Mouse (Mus musculus): ENCODE measurements at regions not wholly inside any gene's neighbourhood (a gene's known extent, or its start where the extent isn't known, plus 50 kb on each side); places are given as distances from the start of the nearest gene placed in this dataset.

DNA sequence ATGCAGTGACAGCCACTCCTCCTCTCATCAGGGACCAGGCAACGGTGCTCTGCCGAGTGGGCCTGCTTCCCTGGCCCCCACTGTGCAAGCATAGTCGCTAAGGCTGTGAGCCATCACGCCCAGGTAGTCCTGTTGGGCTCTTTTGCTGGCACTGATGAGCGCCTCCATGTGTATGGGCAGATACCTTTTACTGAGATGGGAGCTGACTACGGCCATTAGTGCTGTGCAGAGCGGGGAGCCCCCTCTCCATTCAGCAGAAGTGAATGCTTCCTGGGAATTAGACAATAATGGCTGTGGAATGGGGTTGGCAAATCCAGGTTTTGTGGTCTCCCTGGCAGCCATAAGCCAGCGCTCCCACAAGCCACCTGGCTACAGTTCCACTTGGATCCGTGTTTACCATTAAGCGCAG is 206.7 kb upstream of the Tshz3 start:
- Histone ChIP-seq H3K4me3 (ENCODE audit: insufficient read depth, low read length) (no peak overlapping the region), H3K4me1 (ENCODE audit: control insufficient read depth, insufficient read depth, low read length) (no peaks in the 10 kb centered on the region), H3K27ac (ENCODE audit: insufficient read depth, low read length) (no peak overlapping the region)
- no peak for TF ChIP-seq CTCF (IDR thresholded peaks at IDR 0.05; ENCODE audit: borderline replicate concordance, insufficient read depth, low read length)
- TF ChIP-seq POLR2A (IDR thresholded peaks at IDR 0.05; ENCODE audit: low read depth, low read length): no peak

DNA sequence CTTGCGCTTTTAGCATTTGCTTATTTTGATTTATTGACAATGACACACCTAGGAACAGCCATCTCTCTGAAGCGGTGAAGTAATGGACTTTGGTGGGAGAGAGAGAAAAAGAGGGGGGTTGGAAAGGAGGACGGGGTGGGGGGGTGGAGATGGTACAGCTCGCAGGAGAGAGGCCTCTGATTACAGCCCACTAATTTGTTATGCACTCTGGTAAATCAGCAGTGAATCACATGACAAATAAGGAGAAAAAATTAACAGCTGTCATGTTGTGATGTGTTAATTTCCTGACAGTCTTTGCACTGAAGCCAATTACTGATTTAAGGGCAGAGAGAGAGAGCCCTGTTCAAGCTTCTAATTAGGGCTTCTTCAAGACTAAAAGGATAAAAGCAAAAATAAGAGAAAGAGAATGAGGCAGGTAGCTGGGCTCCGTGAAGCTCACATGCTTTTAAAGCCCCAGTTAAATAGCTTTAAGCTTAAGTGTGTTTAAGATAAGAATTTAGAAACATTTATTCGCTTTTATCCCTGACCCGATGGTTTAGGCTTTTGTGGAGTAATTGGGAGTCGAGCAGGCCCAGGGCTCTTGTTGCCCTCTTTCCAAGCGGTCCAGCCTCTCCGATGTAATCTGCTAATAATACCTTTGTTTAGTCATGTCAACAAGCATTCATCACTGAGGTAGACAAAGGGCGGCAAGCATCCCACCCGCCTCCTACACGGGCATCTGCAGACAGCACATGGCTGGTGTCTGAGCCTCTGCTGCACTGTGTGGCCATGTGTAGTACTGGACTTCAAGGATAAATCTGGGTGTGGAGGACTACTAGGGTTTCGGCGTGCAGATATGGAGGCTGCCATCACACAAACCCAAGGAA is 193.7 kb upstream of the Tshz3 start:
- no peak for TF ChIP-seq CTCF (IDR thresholded peaks at IDR 0.05; ENCODE audit: borderline replicate concordance, insufficient read depth, low read length)
- TF ChIP-seq POLR2A (IDR thresholded peaks at IDR 0.05; ENCODE audit: low read depth, low read length): no peak
- H3K4me3 ChIP-seq (ENCODE audit: insufficient read depth, low read length): no peak overlapping the region
- no peak overlapping the region for H3K27ac ChIP-seq (ENCODE audit: insufficient read depth, low read length)
- no peaks in the 10 kb centered on the region for H3K4me1 ChIP-seq (ENCODE audit: control insufficient read depth, insufficient read depth, low read length)

DNA sequence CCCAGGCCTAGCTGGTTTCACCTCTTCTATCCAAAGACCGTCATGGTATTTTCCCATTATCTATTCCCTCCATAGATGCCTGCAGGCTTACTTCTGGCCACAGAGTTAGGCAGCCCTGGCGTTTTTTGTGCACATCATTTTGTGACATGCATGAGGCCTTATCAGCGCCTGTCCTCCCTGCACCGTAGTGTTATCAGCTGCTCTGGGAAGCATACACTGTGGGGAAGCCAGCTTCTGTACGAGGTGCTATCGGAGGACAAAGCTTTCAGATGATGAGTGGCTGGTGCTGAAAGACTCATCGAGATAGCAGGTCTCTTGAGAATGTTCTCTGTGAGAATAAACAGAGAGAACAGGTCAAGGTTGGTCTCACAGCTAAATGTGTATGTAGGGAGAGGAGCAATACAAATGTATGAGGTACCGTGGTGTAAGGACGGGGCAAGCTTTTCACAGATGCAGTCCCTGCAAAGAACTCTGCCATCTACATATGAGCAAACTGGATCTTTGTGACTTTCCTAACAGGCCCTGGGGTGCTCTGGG is 190.0 kb upstream of the Tshz3 start:
- H3K4me1 ChIP-seq (ENCODE audit: control insufficient read depth, insufficient read depth, low read length): no peaks in the 10 kb centered on the region
- H3K27ac ChIP-seq (ENCODE audit: insufficient read depth, low read length): no peak overlapping the region
- H3K4me3 ChIP-seq (ENCODE audit: insufficient read depth, low read length): no peak overlapping the region
- TF ChIP-seq CTCF (IDR thresholded peaks at IDR 0.05; ENCODE audit: borderline replicate concordance, insufficient read depth, low read length) (no peak), POLR2A (IDR thresholded peaks at IDR 0.05; ENCODE audit: low read depth, low read length) (no peak)

DNA sequence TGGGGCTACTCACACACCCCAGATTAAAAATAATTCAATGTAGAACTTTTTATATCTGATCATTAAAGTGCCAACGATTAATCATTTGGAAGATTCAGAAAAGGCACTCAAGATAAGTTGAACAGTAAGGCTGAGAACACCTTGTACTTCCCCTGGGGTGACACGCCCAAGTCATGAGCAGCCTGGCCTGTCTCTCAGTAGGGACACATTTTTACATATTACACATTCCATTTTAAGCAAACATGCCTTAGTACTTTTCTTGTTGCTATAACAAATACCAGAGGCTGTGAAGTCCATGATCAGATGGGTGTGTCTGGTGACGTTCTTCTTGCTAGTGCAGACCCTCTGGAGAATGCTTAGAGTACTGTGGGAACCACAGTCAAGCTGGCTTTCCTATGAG is 184.2 kb upstream of the Tshz3 start:
- Histone ChIP-seq H3K27ac (ENCODE audit: insufficient read depth, low read length) (no peak overlapping the region), H3K4me3 (ENCODE audit: insufficient read depth, low read length) (no peak overlapping the region), H3K4me1 (ENCODE audit: control insufficient read depth, insufficient read depth, low read length) (no peaks in the 10 kb centered on the region)
- TF ChIP-seq POLR2A (IDR thresholded peaks at IDR 0.05; ENCODE audit: low read depth, low read length) (no peak), CTCF (IDR thresholded peaks at IDR 0.05; ENCODE audit: borderline replicate concordance, insufficient read depth, low read length) (no peak)

DNA sequence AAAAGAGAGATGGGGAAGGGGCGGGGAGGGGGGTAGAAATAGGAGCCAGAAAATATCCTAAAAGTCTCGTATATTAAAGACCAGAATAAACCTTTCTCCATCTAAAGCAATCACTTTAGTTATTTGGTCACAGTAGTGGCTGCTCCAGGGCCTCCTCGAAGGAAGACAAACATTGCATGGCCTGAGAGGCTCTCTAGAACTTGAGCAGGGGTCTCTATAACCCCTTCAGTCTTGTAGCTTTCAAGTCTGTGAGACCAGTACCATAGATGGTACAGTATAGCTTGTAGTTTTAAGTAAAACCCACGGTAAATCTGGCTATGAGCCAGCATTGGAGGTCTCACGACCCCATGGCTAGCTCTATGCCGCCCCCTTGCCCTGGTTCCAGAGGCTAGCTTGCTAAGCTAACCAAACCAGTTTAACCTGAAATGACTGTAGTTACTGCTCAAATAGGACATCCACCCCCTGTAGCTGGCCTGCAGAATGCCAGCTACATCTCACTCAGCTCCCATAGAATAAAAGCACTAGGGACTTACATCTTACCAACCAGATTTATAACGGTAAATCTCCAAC is 181.7 kb upstream of the Tshz3 start:
- Histone ChIP-seq H3K4me3 (ENCODE audit: insufficient read depth, low read length) (no peak overlapping the region), H3K27ac (ENCODE audit: insufficient read depth, low read length) (no peak overlapping the region), H3K4me1 (ENCODE audit: control insufficient read depth, insufficient read depth, low read length) (no peaks in the 10 kb centered on the region)
- TF ChIP-seq POLR2A (IDR thresholded peaks at IDR 0.05; ENCODE audit: low read depth, low read length): no peak
- TF ChIP-seq CTCF (IDR thresholded peaks at IDR 0.05; ENCODE audit: borderline replicate concordance, insufficient read depth, low read length): no peak

DNA sequence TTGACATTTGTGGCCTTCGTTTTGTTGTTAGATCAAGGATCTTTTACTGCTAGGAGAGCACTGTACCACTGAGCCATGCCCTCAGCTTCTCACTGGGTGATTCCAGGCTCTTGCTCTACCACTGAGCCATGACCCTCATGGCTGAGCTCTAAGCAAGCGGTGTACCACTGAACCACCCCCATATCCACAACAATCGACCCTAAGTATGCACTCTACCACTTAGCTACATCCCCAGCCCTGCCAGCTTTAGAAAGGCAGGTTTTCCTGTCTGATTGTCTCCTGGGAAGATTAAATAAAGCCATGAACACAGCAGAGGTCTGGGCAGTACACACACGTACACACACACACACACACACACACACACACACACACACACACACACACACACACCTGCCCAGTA is 178.9 kb upstream of the Tshz3 start:
- no peak overlapping the region for H3K27ac ChIP-seq (ENCODE audit: insufficient read depth, low read length)
- no peaks in the 10 kb centered on the region for H3K4me1 ChIP-seq (ENCODE audit: control insufficient read depth, insufficient read depth, low read length)
- TF ChIP-seq POLR2A (IDR thresholded peaks at IDR 0.05; ENCODE audit: low read depth, low read length) (no peak), CTCF (IDR thresholded peaks at IDR 0.05; ENCODE audit: borderline replicate concordance, insufficient read depth, low read length) (no peak)
- no peak overlapping the region for H3K4me3 ChIP-seq (ENCODE audit: insufficient read depth, low read length)

DNA sequence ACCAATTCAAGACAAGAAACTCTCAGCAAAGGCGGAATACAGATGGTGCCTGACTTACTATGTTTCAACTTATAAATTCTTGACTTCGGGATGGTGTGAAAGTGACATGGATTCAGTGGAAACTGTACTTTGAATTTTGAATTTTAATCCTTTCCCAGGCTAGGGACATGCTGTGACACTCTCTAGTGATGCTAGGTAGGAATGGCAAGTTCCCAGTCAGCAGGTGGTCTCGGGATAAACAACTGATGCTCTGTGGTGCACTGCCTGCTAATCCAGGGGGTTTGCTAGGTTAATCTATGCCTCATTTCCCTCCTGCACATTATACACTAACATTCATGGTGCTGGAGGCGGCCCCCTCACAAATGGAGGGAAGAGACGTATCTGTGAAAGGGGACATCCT is 175.0 kb upstream of the Tshz3 start:
- Histone ChIP-seq H3K27ac (ENCODE audit: insufficient read depth, low read length) (no peak overlapping the region), H3K4me3 (ENCODE audit: insufficient read depth, low read length) (no peak overlapping the region), H3K4me1 (ENCODE audit: control insufficient read depth, insufficient read depth, low read length) (no peaks in the 10 kb centered on the region)
- TF ChIP-seq POLR2A (IDR thresholded peaks at IDR 0.05; ENCODE audit: low read depth, low read length) (no peak), CTCF (IDR thresholded peaks at IDR 0.05; ENCODE audit: borderline replicate concordance, insufficient read depth, low read length) (no peak)

DNA sequence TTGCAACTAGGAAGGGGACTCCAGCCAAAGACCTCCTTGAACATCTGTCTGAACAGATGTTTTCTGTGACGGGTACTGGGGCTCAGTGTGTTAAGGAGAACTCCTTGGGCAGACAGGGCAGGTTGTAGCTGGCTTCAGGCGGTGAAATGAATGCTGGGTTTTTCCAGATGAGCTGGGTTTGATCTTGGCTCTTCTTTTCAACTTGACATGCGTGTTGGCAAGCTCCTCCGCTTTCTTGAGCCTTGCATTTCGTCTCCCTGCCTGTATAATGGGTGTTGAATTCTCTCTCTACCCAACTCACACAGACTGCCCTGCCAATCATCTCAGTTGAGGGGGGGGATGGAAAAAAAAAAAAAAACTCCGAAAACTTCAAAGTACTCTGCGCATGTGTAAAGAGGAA is 171.8 kb upstream of the Tshz3 start:
- H3K4me3 ChIP-seq (ENCODE audit: insufficient read depth, low read length): no peak overlapping the region
- no peak overlapping the region for H3K27ac ChIP-seq (ENCODE audit: insufficient read depth, low read length)
- TF ChIP-seq CTCF (IDR thresholded peaks at IDR 0.05; ENCODE audit: borderline replicate concordance, insufficient read depth, low read length) (no peak), POLR2A (IDR thresholded peaks at IDR 0.05; ENCODE audit: low read depth, low read length) (no peak)
- H3K4me1 ChIP-seq (ENCODE audit: control insufficient read depth, insufficient read depth, low read length): no peaks in the 10 kb centered on the region

DNA sequence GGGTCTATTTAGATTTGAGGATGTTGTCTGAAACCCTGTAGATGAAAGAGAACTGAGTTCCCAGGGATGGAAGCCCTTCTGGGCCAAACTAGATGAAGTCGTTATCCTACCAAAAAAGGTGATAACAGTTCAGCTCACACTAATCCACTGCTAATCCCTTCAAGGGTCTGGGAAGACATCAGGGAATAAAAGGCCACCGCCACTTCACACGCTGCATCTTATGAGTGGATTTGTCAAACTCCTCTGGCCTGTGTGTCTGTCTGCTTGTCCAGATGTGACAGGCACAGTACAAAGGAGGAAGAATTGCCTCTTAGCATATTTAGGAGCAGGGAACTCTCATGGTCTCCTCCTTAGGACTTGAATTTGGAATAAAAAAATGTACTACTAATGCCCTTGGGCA is 171.2 kb upstream of the Tshz3 start:
- Histone ChIP-seq H3K4me3 (ENCODE audit: insufficient read depth, low read length) (no peak overlapping the region), H3K4me1 (ENCODE audit: control insufficient read depth, insufficient read depth, low read length) (no peaks in the 10 kb centered on the region), H3K27ac (ENCODE audit: insufficient read depth, low read length) (no peak overlapping the region)
- TF ChIP-seq POLR2A (IDR thresholded peaks at IDR 0.05; ENCODE audit: low read depth, low read length) (no peak), CTCF (IDR thresholded peaks at IDR 0.05; ENCODE audit: borderline replicate concordance, insufficient read depth, low read length) (no peak)

DNA sequence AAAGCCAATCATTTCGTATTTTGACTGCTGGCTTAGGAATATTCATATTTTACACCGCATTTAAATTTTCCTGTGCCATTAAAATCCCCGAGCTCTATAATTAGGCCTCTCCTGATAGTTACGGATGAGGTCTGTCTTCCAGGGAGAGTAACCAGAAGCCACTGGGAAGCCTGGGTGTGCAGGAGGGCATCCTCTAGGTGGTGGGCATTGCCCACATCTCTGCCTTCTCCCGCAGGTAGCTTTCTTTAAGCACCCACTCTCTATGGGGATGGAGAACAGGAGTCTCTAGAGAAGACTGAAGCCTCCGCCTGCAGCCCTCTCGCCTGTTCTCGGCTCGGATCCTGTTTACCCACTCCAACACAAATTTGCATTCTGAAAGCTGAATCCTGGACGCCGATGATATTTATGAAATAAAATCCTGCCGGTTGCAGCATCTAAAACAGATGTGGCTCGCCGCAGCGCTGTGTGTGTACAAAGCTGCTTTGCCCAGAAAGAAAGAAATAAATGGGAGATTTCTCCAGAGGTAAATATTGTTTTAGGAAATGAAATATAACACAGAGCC is 168.3 kb upstream of the Tshz3 start:
- Histone ChIP-seq H3K4me1 (ENCODE audit: control insufficient read depth, insufficient read depth, low read length) (no peaks in the 10 kb centered on the region), H3K4me3 (ENCODE audit: insufficient read depth, low read length) (no peak overlapping the region), H3K27ac (ENCODE audit: insufficient read depth, low read length) (no peak overlapping the region)
- no peak for TF ChIP-seq CTCF (IDR thresholded peaks at IDR 0.05; ENCODE audit: borderline replicate concordance, insufficient read depth, low read length)
- no peak for TF ChIP-seq POLR2A (IDR thresholded peaks at IDR 0.05; ENCODE audit: low read depth, low read length)

Measured in embryonic fibroblast, embryonic 13.5 days (primary cell).